Mouse (Mus musculus) spleen, adult 2 months (tissue): ENCODE measurements around the gene Gm16181.

Experiments
- CTCF ChIP-seq: fragments of 200-500 bp; IDR thresholded peaks from 2 replicates; pipeline ENCODE4 v1.5.1; 2011; ENCODE audit warnings: mild to moderate bottlenecking, inconsistent platforms; ENCODE audit not compliant: insufficient read depth, insufficient read length, insufficient replicate concordance; ENCODE audit errors: extremely low read depth
- POLR2A ChIP-seq: fragments of 200-500 bp; IDR thresholded peaks from 2 replicates; pipeline ENCODE4 v1.6.1; 2011; ENCODE audit warnings: low read depth, low read length, inconsistent platforms

DNA sequence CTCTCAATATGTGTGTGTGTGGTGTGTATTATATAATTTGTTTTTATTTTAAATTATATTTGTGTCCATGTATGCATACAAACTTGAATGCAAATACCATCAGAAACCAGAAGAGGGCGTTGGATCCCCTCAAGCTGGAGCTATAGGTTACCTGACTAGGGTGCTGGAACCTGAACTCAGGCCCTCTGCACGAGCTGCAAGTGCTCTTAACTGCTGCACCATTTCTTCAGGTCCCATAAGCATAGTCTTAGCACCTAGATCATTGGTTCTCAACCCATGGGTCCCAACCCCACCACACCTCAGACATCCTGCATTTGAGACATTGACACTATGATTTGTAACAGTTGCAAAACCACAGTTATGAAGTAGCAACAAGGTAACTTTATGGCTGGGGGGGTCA lies 28.9 kb upstream of the Gm16181 start:
- TF ChIP-seq POLR2A (no peak), CTCF (peak; percentile 2; the same call in 1 of the 2 replicates)
